Comparison of ENCODE assay signal across 27 mouse cellular contexts in genomic region chr15:81438345-81438744, GRCm38 (mm10). TPM values are rescaled to one million over a fixed set of nuclear protein-coding genes. Genes with fewer than 3 reads are reported as not detected.
"Had no signal": no experiment of that assay in that cellular context is flagged by ENCODE, and none has a peak within 500 bp of the region (broad histone marks: within the 10 kb centered on the region; RNA-seq: fewer than 3 reads in every experiment).

No protein-coding gene starts in this region.

- ATAC-seq: hindbrain, embryonic 16.5 days; hindbrain, postnatal 0 days; intestine, embryonic 15.5 days; intestine, embryonic 16.5 days; intestine, postnatal 0 days had no signal

- DNase-seq: heart, postnatal 10 days; heart, postnatal 36 days; heart, postnatal 4 days; kidney, adult 11 months; kidney, adult 18-20 months; kidney, adult 2 months; kidney, adult 8-10 months; kidney, adult 9 months; kidney, postnatal 10 days; kidney, postnatal 14 days; kidney, postnatal 25 days; kidney, postnatal 4 days; layer of hippocampus, adult 9-11 months; layer of hippocampus, postnatal 36 days had no signal

RNA-seq across cellular contexts. Expression of gene Dnajb7, which starts 30.2 kb away (rescaled TPM):
- total RNA-seq: heart, adult 8-10 months; heart, postnatal 10 days; heart, postnatal 25 days; heart, postnatal 36 days; heart, postnatal 4 days; hematopoietic stem cell, adult 5-6 weeks; hindbrain, postnatal 0 days; layer of hippocampus, adult 18-20 months; layer of hippocampus, adult 2 months; layer of hippocampus, adult 8-10 months; layer of hippocampus, postnatal 25 days; layer of hippocampus, postnatal 36 days; left cerebral cortex, adult 18-20 months had no signal
